Mouse (Mus musculus): ENCODE results near the gene Tmem109. TPM values are rescaled to one million over a fixed set of nuclear protein-coding genes. Genes with fewer than 3 reads are reported as not detected.

Tmem109 gene
- polyA plus RNA-seq, 1 experiment, result 40.3 TPM

DNA sequence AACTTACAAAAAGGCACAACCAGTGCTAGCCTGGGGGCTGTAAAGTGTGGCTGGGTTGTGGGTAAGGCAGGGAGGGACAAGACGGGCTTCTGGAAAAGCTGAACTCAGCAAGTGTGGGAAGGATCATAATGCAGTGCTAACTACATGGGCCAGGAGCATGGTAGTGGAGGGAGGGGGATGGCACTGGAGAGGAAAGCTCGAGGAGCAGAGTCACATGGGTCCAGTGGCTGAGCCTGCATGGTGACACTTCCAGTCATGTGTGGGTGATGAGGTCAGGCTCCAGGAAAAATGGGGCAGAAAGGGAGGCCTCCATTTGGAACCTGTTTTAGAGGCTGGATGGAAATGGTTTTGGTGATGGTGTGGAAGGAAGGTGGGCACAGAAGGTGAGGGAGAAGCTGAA lies 25.3 kb downstream of the Tmem109 start:
- TF ChIP-seq POLR2A (IDR thresholded peaks at IDR 0.05; ENCODE audit: control insufficient read depth, low read depth, low read length) (no peak), CTCF (IDR thresholded peaks at IDR 0.05; ENCODE audit: control insufficient read depth, insufficient read depth, insufficient replicate concordance, low read depth, low read length) (no peak)
- H3K27me3 ChIP-seq (ENCODE audit: control insufficient read depth, insufficient read depth, low read length), result no peaks in the 10 kb centered on the region

DNA sequence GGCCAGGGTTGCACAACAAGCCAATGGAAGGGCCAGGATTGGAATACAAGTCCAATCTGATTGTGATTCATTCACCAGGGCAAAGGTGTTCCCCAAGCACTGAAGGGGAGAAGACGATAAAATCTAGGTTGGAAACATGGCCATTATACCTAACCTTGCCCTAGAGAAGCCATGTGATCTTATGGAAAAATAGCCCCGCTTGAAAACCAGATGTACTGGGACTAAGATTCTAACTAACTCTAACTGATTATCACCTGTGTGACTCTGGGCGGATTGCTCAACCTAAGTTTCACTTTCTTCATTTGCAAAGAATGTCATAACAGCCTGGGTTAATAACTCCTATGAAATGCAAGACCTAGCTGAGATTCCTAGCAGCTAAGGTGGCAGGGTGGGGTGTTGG lies 26.4 kb downstream of the Tmem109 start:
- Histone ChIP-seq H3K36me3 (ENCODE audit: control insufficient read depth, insufficient read depth, low read length) (no peaks in the 10 kb centered on the region), H3K4me3 (ENCODE audit: control insufficient read depth, low read depth, low read length) (no peak overlapping the region)
- TF ChIP-seq POLR2A (IDR thresholded peaks at IDR 0.05; ENCODE audit: control insufficient read depth, low read depth, low read length), result no peak

More for the DNA sequence above, 25.3 kb downstream of the Tmem109 start:
- Histone ChIP-seq H3K4me1 (ENCODE audit: control insufficient read depth, insufficient read depth, low read length) (peaks cover 8% of the 10 kb centered on the region), H3K4me3 (ENCODE audit: control insufficient read depth, low read depth, low read length) (no peak overlapping the region), H3K36me3 (ENCODE audit: control insufficient read depth, insufficient read depth, low read length) (no peaks in the 10 kb centered on the region), H3K27ac (ENCODE audit: control insufficient read depth, insufficient read depth, low read depth, low read length) (no peak overlapping the region)

DNA sequence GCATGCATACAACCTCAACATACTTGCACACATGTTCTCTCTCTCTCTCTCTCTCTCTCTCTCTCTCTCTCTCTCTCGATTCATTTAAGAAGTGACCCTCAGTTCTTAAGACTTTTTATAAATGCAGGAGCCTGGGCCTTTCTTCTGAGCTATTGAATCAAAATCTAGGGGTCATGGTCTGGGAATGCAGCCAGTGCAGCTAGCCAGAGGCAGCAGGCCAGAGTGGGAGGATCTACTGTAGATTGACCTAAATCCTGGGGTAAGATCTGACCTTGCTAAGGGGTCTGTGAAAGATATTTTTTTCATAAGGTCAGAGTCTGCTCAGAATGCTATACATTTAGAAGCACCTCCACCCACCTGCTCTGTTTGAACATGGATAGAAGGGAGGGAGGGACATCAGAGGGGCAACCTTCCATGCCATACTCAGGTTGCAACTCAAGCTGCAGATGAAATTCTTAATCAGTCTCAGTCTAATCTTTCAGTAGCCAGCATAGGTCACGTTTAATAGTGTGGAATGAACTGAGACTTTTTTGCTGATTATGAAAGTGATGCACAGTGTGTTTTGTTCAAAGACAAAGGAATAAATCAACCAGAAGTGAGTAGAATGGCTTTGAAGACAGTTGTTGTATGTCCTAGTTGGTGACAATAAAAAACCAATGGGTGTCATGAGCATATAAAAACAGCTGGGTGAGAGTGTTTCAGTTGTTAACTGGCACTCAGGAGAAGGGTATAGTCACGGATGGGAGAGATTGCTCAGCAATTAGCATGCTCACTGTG lies 34.3 kb downstream of the Tmem109 start:
- Histone ChIP-seq H3K36me3 (ENCODE audit: control insufficient read depth, insufficient read depth, low read length) (no peaks in the 10 kb centered on the region), H3K27me3 (ENCODE audit: control insufficient read depth, insufficient read depth, low read length) (no peaks in the 10 kb centered on the region), H3K27ac (ENCODE audit: control insufficient read depth, insufficient read depth, low read depth, low read length) (no peak overlapping the region), H3K4me1 (ENCODE audit: control insufficient read depth, insufficient read depth, low read length) (peaks cover 10% of the 10 kb centered on the region), H3K4me3 (ENCODE audit: control insufficient read depth, low read depth, low read length) (no peak overlapping the region)
- TF ChIP-seq CTCF (IDR thresholded peaks at IDR 0.05; ENCODE audit: control insufficient read depth, insufficient read depth, insufficient replicate concordance, low read depth, low read length) (no peak), POLR2A (IDR thresholded peaks at IDR 0.05; ENCODE audit: control insufficient read depth, low read depth, low read length) (no peak)

More for the DNA sequence above, 26.4 kb downstream of the Tmem109 start:
- Histone ChIP-seq H3K4me1 (ENCODE audit: control insufficient read depth, insufficient read depth, low read length) (peaks cover 8% of the 10 kb centered on the region), H3K27ac (ENCODE audit: control insufficient read depth, insufficient read depth, low read depth, low read length) (no peak overlapping the region), H3K27me3 (ENCODE audit: control insufficient read depth, insufficient read depth, low read length) (no peaks in the 10 kb centered on the region)

DNA sequence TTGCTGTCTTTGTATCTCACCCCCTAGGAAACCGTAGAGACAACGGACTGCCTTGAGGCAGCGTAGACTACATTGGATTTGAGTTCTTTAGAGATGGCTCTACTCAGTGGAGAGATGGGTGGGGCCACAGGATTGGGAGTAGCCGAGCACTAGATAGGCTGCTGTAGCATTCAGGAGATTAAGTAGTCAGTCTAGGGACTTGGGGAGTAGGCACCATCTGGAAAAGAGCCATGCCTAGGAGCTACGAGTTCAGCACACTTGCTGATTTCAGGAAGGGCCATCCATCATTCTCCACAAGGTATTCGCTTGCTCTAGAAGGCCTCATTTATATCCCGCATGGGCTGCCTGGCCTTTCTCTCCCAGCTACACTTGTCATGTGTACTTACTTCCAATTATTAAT lies 35.7 kb downstream of the Tmem109 start:
- Histone ChIP-seq H3K27ac (ENCODE audit: control insufficient read depth, insufficient read depth, low read depth, low read length) (no peak overlapping the region), H3K4me3 (ENCODE audit: control insufficient read depth, low read depth, low read length) (no peak overlapping the region), H3K36me3 (ENCODE audit: control insufficient read depth, insufficient read depth, low read length) (no peaks in the 10 kb centered on the region), H3K27me3 (ENCODE audit: control insufficient read depth, insufficient read depth, low read length) (no peaks in the 10 kb centered on the region), H3K4me1 (ENCODE audit: control insufficient read depth, insufficient read depth, low read length) (peaks cover 7% of the 10 kb centered on the region)
- no peak for TF ChIP-seq POLR2A (IDR thresholded peaks at IDR 0.05; ENCODE audit: control insufficient read depth, low read depth, low read length)
- TF ChIP-seq CTCF (IDR thresholded peaks at IDR 0.05; ENCODE audit: control insufficient read depth, insufficient read depth, insufficient replicate concordance, low read depth, low read length), result no peak

DNA sequence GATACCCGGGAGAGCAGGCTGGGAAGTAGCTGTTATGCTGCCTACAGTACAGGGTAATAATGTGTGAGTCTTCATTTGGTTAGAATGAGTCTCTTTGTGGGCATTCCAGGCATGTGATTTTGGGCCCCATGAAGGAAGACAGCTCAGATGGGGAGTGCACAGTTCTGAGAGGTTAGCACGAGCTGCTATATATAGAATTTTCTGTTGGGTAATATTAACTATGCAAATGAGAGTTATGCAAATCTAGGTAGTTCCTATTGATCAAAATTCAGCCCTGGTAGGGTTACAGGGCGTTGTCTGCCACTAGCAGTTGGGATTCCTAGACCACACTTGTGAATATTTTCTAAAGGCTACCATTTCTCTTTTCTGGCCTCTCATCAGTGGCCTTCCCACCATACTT lies 36.3 kb downstream of the Tmem109 start:
- Histone ChIP-seq H3K4me1 (ENCODE audit: control insufficient read depth, insufficient read depth, low read length) (peaks cover 7% of the 10 kb centered on the region), H3K36me3 (ENCODE audit: control insufficient read depth, insufficient read depth, low read length) (no peaks in the 10 kb centered on the region), H3K27me3 (ENCODE audit: control insufficient read depth, insufficient read depth, low read length) (no peaks in the 10 kb centered on the region), H3K27ac (ENCODE audit: control insufficient read depth, insufficient read depth, low read depth, low read length) (no peak overlapping the region), H3K4me3 (ENCODE audit: control insufficient read depth, low read depth, low read length) (no peak overlapping the region)
- TF ChIP-seq POLR2A (IDR thresholded peaks at IDR 0.05; ENCODE audit: control insufficient read depth, low read depth, low read length), result no peak
- TF ChIP-seq CTCF (IDR thresholded peaks at IDR 0.05; ENCODE audit: control insufficient read depth, insufficient read depth, insufficient replicate concordance, low read depth, low read length), result no peak

DNA sequence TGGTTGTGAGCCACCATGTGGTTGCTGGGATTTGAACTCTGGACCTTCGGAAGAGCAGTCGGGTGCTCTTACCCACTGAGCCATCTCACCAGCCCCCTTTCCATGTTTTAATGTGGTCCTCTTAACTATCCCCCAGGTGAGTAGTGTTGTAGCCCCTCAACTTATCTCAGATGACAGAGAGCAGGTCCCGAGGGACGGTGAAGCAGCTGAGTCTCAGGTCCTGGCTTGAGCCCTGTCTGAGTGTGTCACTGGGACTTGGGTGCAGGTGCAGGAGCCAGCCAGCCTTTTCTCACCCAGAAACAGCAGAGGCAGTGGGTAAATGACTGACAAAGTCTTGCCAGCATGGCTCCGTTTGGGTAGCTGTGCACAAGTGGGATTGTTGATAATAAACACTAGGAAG lies 37.6 kb downstream of the Tmem109 start:
- Histone ChIP-seq H3K36me3 (ENCODE audit: control insufficient read depth, insufficient read depth, low read length) (no peaks in the 10 kb centered on the region), H3K27ac (ENCODE audit: control insufficient read depth, insufficient read depth, low read depth, low read length) (no peak overlapping the region), H3K4me1 (ENCODE audit: control insufficient read depth, insufficient read depth, low read length) (peaks cover 7% of the 10 kb centered on the region), H3K27me3 (ENCODE audit: control insufficient read depth, insufficient read depth, low read length) (no peaks in the 10 kb centered on the region), H3K4me3 (ENCODE audit: control insufficient read depth, low read depth, low read length) (no peak overlapping the region)
- TF ChIP-seq POLR2A (IDR thresholded peaks at IDR 0.05; ENCODE audit: control insufficient read depth, low read depth, low read length) (no peak), CTCF (IDR thresholded peaks at IDR 0.05; ENCODE audit: control insufficient read depth, insufficient read depth, insufficient replicate concordance, low read depth, low read length) (no peak)

DNA sequence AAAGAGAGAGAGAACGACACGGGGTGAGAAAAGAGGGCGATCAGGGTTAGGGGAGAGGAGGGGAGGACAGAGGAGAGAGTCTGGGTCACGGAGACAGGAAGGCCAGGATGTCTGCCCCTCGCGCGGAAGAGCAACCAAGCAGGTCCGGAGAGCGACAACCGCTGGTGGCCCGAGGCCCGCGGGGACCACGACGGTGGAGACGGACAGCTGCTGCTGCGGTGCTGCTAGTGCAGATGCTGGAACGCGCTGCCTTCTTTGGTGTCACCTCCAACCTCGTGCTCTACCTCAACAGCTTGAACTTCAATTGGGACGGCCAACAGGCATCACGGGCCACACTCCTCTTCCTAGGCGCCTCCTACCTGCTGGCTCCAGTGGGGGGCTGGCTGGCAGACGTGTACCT lies 38.9 kb downstream of the Tmem109 start:
- H3K36me3 ChIP-seq (ENCODE audit: control insufficient read depth, insufficient read depth, low read length), result no peaks in the 10 kb centered on the region
- H3K4me1 ChIP-seq (ENCODE audit: control insufficient read depth, insufficient read depth, low read length), result peaks cover 7% of the 10 kb centered on the region
- no peaks in the 10 kb centered on the region for H3K27me3 ChIP-seq (ENCODE audit: control insufficient read depth, insufficient read depth, low read length)
- H3K4me3 ChIP-seq (ENCODE audit: control insufficient read depth, low read depth, low read length), result peak overlapping the region; percentile 10
- no peak for TF ChIP-seq CTCF (IDR thresholded peaks at IDR 0.05; ENCODE audit: control insufficient read depth, insufficient read depth, insufficient replicate concordance, low read depth, low read length)
- TF ChIP-seq POLR2A (IDR thresholded peaks at IDR 0.05; ENCODE audit: control insufficient read depth, low read depth, low read length), result no peak
- no peak overlapping the region for H3K27ac ChIP-seq (ENCODE audit: control insufficient read depth, insufficient read depth, low read depth, low read length)

Measured in testis, adult 2 months (tissue).